9 mouse cellular contexts compared by ENCODE assay signal in genomic region chr11:34865181-34865580, GRCm38 (mm10). TPM values are rescaled to one million over a fixed set of nuclear protein-coding genes. Genes with fewer than 3 reads are reported as not detected.
DNase-seq lines count a peak whose midpoint lies in the region.
"Had no signal": no experiment of that assay in that cellular context is flagged by ENCODE, and none has a peak within 500 bp of the region (broad histone marks: within the 10 kb centered on the region; RNA-seq: fewer than 3 reads in every experiment).

No protein-coding gene starts in this region.

- peak; percentile 75 for DNase-seq in gastrocnemius, adult 18-20 months (ENCODE audit: low spot score)
- no peak for DNase-seq in gastrocnemius, postnatal 14 days
- DNase-seq in urinary bladder, postnatal 25 days (ENCODE audit: low spot score): peak; percentile 27
- no peak for DNase-seq in urinary bladder, postnatal 4 days (ENCODE audit: low spot score in 2 of 2)
- peak; percentile 52 to 76 for DNase-seq in left cerebral cortex, postnatal 14 days (ENCODE audit: low spot score in 2 of 2)
- peak; percentile 83 for DNase-seq in telencephalon, adult 2 months (ENCODE audit: low read depth, low spot score)
- DNase-seq in T-cell, adult 2 months (ENCODE audit: low spot score): no peak
- no peak for DNase-seq in embryo, embryonic 10.5 days (ENCODE audit: low spot score)
- DNase-seq: cerebellum, adult 11 months had no signal

- intact Hi-C loops in gastrocnemius, postnatal 14 days (cut with DNase I; ENCODE audit: low total_unique reads): no loop called here
- intact Hi-C loops in left cerebral cortex, postnatal 14 days (cut with DNase I): no loop called here

RNA-seq across cellular contexts. Expression of gene Spdl1, which starts 31.7 kb away (rescaled TPM):
- total RNA-seq in gastrocnemius, adult 18-20 months (2021): not detected
- total RNA-seq in gastrocnemius, postnatal 14 days (2021): 1 to 10 TPM in 1 of 2 experiments, under 1 TPM in 1; 0.80 to 1.1 TPM
- total RNA-seq in left cerebral cortex, postnatal 14 days (2021): under 1 TPM; 0.70 to 0.91 TPM

Comparison
In these comparisons a context has a peak if more than half of its experiments do, and no peak if none do; other contexts are left out.
1. DNase-seq: peak in gastrocnemius, adult 18-20 months (single experiment), urinary bladder, postnatal 25 days (single experiment), left cerebral cortex, postnatal 14 days (2 of 2) and telencephalon, adult 2 months (single experiment); none in gastrocnemius, postnatal 14 days (single experiment), urinary bladder, postnatal 4 days (0 of 2), T-cell, adult 2 months (single experiment) and embryo, embryonic 10.5 days (single experiment).